ENCODE assay signal across 16 mouse cellular contexts in genomic region chr12:99373584-99373983, GRCm38 (mm10).
DNase-seq lines count a peak whose midpoint lies in the region; ATAC-seq and TF ChIP-seq lines count a peak whose summit lies in the region.
"Had no signal": no experiment of that assay in that cellular context is flagged by ENCODE, and none has a peak within 500 bp of the region (broad histone marks: within the 10 kb centered on the region; RNA-seq: fewer than 3 reads in every experiment).

No protein-coding gene starts in this region.

- no peaks in the 10 kb centered on the region for H3K27me3 ChIP-seq in cerebellum, adult 2 months (ENCODE audit: control insufficient read depth, insufficient read depth, low read length)
- no peaks in the 10 kb centered on the region for H3K27me3 ChIP-seq in hindbrain, embryonic 13.5 days
- no peaks in the 10 kb centered on the region for H3K27me3 ChIP-seq in hindbrain, embryonic 10.5 days (ENCODE audit: insufficient read depth, poor library complexity, severe bottlenecking)
- no peaks in the 10 kb centered on the region for H3K27me3 ChIP-seq in neural tube, embryonic 13.5 days
- H3K27me3 ChIP-seq: embryonic facial prominence, embryonic 15.5 days; kidney, embryonic 15.5 days; limb, embryonic 15.5 days; midbrain, embryonic 15.5 days; stomach, embryonic 15.5 days had no signal

- no peaks in the 10 kb centered on the region for H3K9me3 ChIP-seq in hindbrain, embryonic 13.5 days
- H3K9me3 ChIP-seq in hindbrain, embryonic 10.5 days = peaks cover 10% of the 10 kb centered on the region; the same call in 1 of the 2 replicates
- H3K9me3 ChIP-seq in neural tube, embryonic 13.5 days = no peaks in the 10 kb centered on the region
- H3K9me3 ChIP-seq: embryonic facial prominence, embryonic 15.5 days; kidney, embryonic 15.5 days; limb, embryonic 15.5 days; midbrain, embryonic 15.5 days; stomach, embryonic 15.5 days had no signal

- H3K4me3 ChIP-seq in cerebellum, adult 2 months (replicated peaks; ENCODE audit: insufficient read depth, low read depth, low read length) = no peak overlapping the region
- peak overlapping the region; percentile 34 for H3K4me3 ChIP-seq in gastrocnemius, adult 2 months
- no peak overlapping the region for H3K4me3 ChIP-seq in hindbrain, embryonic 13.5 days
- no peak overlapping the region for H3K4me3 ChIP-seq in hindbrain, embryonic 10.5 days
- H3K4me3 ChIP-seq in neural tube, embryonic 13.5 days = no peak overlapping the region
- H3K4me3 ChIP-seq: embryonic facial prominence, embryonic 15.5 days; kidney, embryonic 15.5 days; limb, embryonic 15.5 days; midbrain, embryonic 15.5 days; stomach, embryonic 15.5 days had no signal

- no peak for DNase-seq in cerebellum, adult 2 months
- no peak for DNase-seq in cerebellum, postnatal 14 days
- no peak for DNase-seq in gastrocnemius, adult 2 months
- DNase-seq in gastrocnemius, postnatal 10 days = no peak
- DNase-seq in hindbrain, embryonic 10.5 days (ENCODE audit: low spot score) = no peak
- no peak for DNase-seq in neural tube, embryonic 10.5 days (ENCODE audit: extremely low spot score, low spot score)
- DNase-seq: layer of hippocampus, adult 9-11 months; thymus, postnatal 25 days had no signal

- peaks cover 60% of the 10 kb centered on the region for H3K4me1 ChIP-seq in cerebellum, adult 2 months (ENCODE audit: control insufficient read depth, insufficient read depth, low read length)
- H3K4me1 ChIP-seq in hindbrain, embryonic 13.5 days (replicated peaks) = peaks cover 67% of the 10 kb centered on the region
- H3K4me1 ChIP-seq in hindbrain, embryonic 10.5 days (replicated peaks) = peaks cover 50% of the 10 kb centered on the region
- H3K4me1 ChIP-seq in neural tube, embryonic 13.5 days (replicated peaks) = peaks cover 66% of the 10 kb centered on the region

- no peak for TF ChIP-seq POLR2A in cerebellum, adult 2 months (IDR thresholded peaks at IDR 0.05; ENCODE audit: borderline replicate concordance, insufficient read depth, low read length)

- no peak overlapping the region for H3K9ac ChIP-seq in hindbrain, embryonic 13.5 days
- no peak overlapping the region for H3K9ac ChIP-seq in neural tube, embryonic 13.5 days
- H3K9ac ChIP-seq: embryonic facial prominence, embryonic 15.5 days; kidney, embryonic 15.5 days; limb, embryonic 15.5 days; midbrain, embryonic 15.5 days; stomach, embryonic 15.5 days had no signal

- H3K4me2 ChIP-seq in hindbrain, embryonic 13.5 days = no peak overlapping the region
- no peak overlapping the region for H3K4me2 ChIP-seq in neural tube, embryonic 13.5 days
- H3K4me2 ChIP-seq: embryonic facial prominence, embryonic 15.5 days; kidney, embryonic 15.5 days; limb, embryonic 15.5 days; midbrain, embryonic 15.5 days; stomach, embryonic 15.5 days had no signal

- H3K36me3 ChIP-seq in hindbrain, embryonic 13.5 days = peaks cover 9% of the 10 kb centered on the region
- peaks cover 41% of the 10 kb centered on the region for H3K36me3 ChIP-seq in hindbrain, embryonic 10.5 days
- H3K36me3 ChIP-seq in neural tube, embryonic 13.5 days = peaks cover 8% of the 10 kb centered on the region; the same call in 1 of the 2 replicates
- H3K36me3 ChIP-seq: midbrain, embryonic 15.5 days had no signal

- peak overlapping the region; percentile 63; the same call in 1 of the 2 replicates for H3K27ac ChIP-seq in cerebellum, adult 2 months (ENCODE audit: insufficient read depth, low read length)
- H3K27ac ChIP-seq in gastrocnemius, adult 2 months = peak overlapping the region; percentile 81
- H3K27ac ChIP-seq in hindbrain, embryonic 13.5 days = peak overlapping the region; percentile 55; the same call in 1 of the 2 replicates
- H3K27ac ChIP-seq in hindbrain, embryonic 10.5 days = no peak overlapping the region
- peak overlapping the region; percentile 38 for H3K27ac ChIP-seq in neural tube, embryonic 13.5 days (replicated peaks)
- H3K27ac ChIP-seq: embryonic facial prominence, embryonic 15.5 days; kidney, embryonic 15.5 days; limb, embryonic 15.5 days; macrophage; midbrain, embryonic 15.5 days; stomach, embryonic 15.5 days had no signal

- intact Hi-C loops in gastrocnemius, adult 2 months (cut with DNase I) = loop anchor here (5.0 kb wide), 1 partner anchor 156 kb away; no protein-coding TSS in a partner anchor

- no peak for ATAC-seq in hindbrain, embryonic 13.5 days (ENCODE audit: low FRiP score)
- ATAC-seq in neural tube, embryonic 13.5 days (ENCODE audit: low read depth) = no peak
- ATAC-seq: midbrain, embryonic 15.5 days had no signal

- WGBS in cerebellum, adult 2 months = 17% methylated on average over 4 of the region's 4 CpGs
- 83% methylated on average over 4 of the region's 4 CpGs for WGBS in hindbrain, embryonic 13.5 days
- 88% methylated on average over 4 of the region's 4 CpGs for WGBS in hindbrain, embryonic 10.5 days
- 74% methylated on average over 4 of the region's 4 CpGs for WGBS in neural tube, embryonic 13.5 days

- TF ChIP-seq CTCF in cerebellum, adult 2 months (IDR thresholded peaks at IDR 0.05; ENCODE audit: borderline replicate concordance, insufficient read depth, low read depth, low read length) = no peak
- no peak for TF ChIP-seq CTCF in gastrocnemius, adult 2 months (IDR thresholded peaks at IDR 0.05)
